Mouse (Mus musculus): Measurements from ENCODE around the gene Pvalb. TPM values are rescaled to one million over a fixed set of nuclear protein-coding genes. Genes with fewer than 3 reads are reported as not detected.

The Pvalb gene
- total RNA-seq, 1 experiment: not detected

DNA sequence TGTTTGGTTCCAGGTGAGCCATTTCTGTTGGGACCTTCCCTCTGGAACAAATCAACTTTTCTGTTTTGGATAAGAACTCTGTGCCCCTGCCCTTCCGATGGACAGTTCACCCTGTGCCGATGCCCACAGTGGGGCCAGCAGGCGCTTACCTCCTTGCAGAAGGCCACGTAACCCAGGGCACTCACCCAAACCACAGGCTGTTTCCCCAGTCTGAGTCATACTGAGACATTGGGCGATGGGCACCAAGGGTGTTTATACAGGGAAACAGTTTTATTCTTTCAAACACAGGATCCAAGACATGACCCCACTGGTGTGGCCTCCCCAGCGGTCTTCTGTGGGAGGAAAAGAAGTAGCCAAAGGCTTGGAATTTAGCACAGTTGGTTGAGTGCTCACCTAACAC is 50.8 kb downstream of the Pvalb start:
- Histone ChIP-seq H3K27ac (ENCODE audit: insufficient read depth, low read depth, low read length, poor library complexity, severe bottlenecking) (no peak overlapping the region), H3K4me1 (ENCODE audit: control insufficient read depth in 2 of 2, insufficient read depth in 2 of 2, low read length in 2 of 2, poor library complexity in 1 of 2) (no peaks in the 10 kb centered on the region), H3K9me3 (ENCODE audit: control insufficient read depth, insufficient read depth, low read depth, low read length) (no peaks in the 10 kb centered on the region), H3K4me3 (ENCODE audit: insufficient read depth in 1 of 2, low read depth in 1 of 2, low read length in 2 of 2, poor library complexity in 1 of 2, severe bottlenecking in 1 of 2) (no peak overlapping the region), H3K36me3 (ENCODE audit: control insufficient read depth, insufficient read depth, low read length, poor library complexity, severe bottlenecking) (no peaks in the 10 kb centered on the region), H3K9ac (ENCODE audit: insufficient read depth, low read depth, low read length, poor library complexity, severe bottlenecking) (no peak overlapping the region)
- in situ Hi-C loops (cut with MboI; ENCODE audit: low sequenced_read_pairs in 2 of 2, unreplicated experiment in 2 of 2): no loop called here
- TF ChIP-seq ZNF384 (IDR thresholded peaks at IDR 0.05; ENCODE audit: low read depth, low read length): no peak
- DNase-seq (ENCODE audit: low read depth, low spot score): no peak

DNA sequence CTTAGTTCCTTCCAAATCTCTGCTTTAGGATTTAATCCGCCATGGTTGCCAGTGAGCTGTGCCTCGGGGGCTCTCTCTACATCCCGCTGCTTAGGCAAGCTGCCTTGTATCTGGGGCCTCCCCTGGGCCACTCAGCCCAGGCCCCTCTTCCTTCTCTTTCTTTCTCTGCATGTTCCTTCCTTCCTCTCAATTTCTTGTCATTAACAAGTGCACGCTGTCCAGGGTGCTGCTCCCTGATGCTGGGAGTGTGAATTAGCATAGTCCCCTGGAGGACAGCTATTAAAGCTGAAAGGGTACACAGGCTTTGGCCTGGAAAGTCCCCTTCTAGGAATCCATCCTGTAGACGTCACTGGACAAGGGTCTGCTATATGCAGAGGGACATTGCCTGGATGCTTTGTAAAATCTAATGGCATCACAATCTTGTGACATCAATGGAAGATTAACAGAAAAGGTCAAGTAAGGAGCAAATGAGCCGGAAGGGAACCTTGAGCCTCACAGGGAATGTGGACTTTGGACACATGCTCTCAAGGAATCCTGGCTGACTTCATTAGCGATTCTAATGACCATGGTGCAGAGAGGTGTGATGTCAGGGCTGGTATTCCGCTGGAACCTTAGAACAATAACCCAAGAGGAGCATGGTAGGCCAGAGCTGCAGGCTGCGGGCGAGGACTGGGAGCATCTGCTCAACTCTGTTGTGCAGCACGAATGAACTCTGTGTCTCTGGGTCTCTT is 53.0 kb downstream of the Pvalb start:
- peak; percentile 11 for DNase-seq (ENCODE audit: low read depth, low spot score)
- H3K9me3 ChIP-seq (ENCODE audit: control insufficient read depth, insufficient read depth, low read depth, low read length): no peaks in the 10 kb centered on the region
- in situ Hi-C loops (cut with MboI; ENCODE audit: low sequenced_read_pairs in 2 of 2, unreplicated experiment in 2 of 2): no loop called here
- no peak for TF ChIP-seq HCFC1 (IDR thresholded peaks at IDR 0.05; ENCODE audit: borderline replicate concordance, insufficient read depth, low read length)
- TF ChIP-seq MAFK (IDR thresholded peaks at IDR 0.05; ENCODE audit: insufficient read depth, low read depth, low read length): no peak
- H3K4me3 ChIP-seq (ENCODE audit: insufficient read depth in 1 of 2, low read depth in 1 of 2, low read length in 2 of 2, poor library complexity in 1 of 2, severe bottlenecking in 1 of 2): no peak overlapping the region
- no peak overlapping the region for H3K9ac ChIP-seq (ENCODE audit: insufficient read depth, low read depth, low read length, poor library complexity, severe bottlenecking)
- no peak overlapping the region for H3K27ac ChIP-seq (ENCODE audit: insufficient read depth, low read depth, low read length, poor library complexity, severe bottlenecking)
- no peaks in the 10 kb centered on the region for H3K4me1 ChIP-seq (ENCODE audit: control insufficient read depth in 2 of 2, insufficient read depth in 2 of 2, low read length in 2 of 2, poor library complexity in 1 of 2)
- no peaks in the 10 kb centered on the region for H3K36me3 ChIP-seq (ENCODE audit: control insufficient read depth, insufficient read depth, low read length, poor library complexity, severe bottlenecking)

DNA sequence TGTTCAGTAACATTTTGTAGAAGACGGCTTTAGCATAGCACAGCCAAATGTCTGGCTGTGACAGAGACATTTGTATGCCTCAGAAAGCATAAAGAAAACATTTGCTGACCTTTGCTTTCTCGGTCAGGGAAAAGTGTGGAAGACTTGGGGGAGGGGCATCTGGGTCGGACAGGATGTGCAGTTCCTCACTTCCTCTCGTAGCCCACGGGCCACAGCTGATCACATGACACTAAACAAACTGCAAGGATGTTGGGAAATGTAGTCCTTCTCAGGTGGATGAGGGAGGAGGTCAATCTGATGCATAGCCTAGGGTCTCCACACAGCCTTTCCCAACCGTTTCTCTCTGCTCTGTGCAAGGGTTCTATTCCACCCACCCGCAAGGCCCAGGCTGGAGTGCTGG is 57.6 kb downstream of the Pvalb start:
- Histone ChIP-seq H3K9ac (ENCODE audit: insufficient read depth, low read depth, low read length, poor library complexity, severe bottlenecking) (no peak overlapping the region), H3K9me3 (ENCODE audit: control insufficient read depth, insufficient read depth, low read depth, low read length) (no peaks in the 10 kb centered on the region), H3K27ac (ENCODE audit: insufficient read depth, low read depth, low read length, poor library complexity, severe bottlenecking) (no peak overlapping the region), H3K36me3 (ENCODE audit: control insufficient read depth, insufficient read depth, low read length, poor library complexity, severe bottlenecking) (no peaks in the 10 kb centered on the region), H3K4me1 (ENCODE audit: control insufficient read depth in 2 of 2, insufficient read depth in 2 of 2, low read length in 2 of 2, poor library complexity in 1 of 2) (no peaks in the 10 kb centered on the region), H3K4me3 (ENCODE audit: insufficient read depth in 1 of 2, low read depth in 1 of 2, low read length in 2 of 2, poor library complexity in 1 of 2, severe bottlenecking in 1 of 2) (no peak overlapping the region)
- peak; percentile 19 for DNase-seq (ENCODE audit: low read depth, low spot score)
- TF ChIP-seq MAFK (IDR thresholded peaks at IDR 0.05; ENCODE audit: insufficient read depth, low read depth, low read length) (peak; percentile 45; the same call in 1 of the 2 replicates), HCFC1 (IDR thresholded peaks at IDR 0.05; ENCODE audit: borderline replicate concordance, insufficient read depth, low read length) (peak; percentile 91), CHD2 (IDR thresholded peaks at IDR 0.05; ENCODE audit: low read depth, low read length) (no peak)
- in situ Hi-C loops (cut with MboI; ENCODE audit: low sequenced_read_pairs in 2 of 2, unreplicated experiment in 2 of 2): no loop called here

Other genes with a start within 250 kb of the Pvalb start
- 21.9 and 33.6 TPM in 2 replicates for gene Foxred2, start 249.7 kb downstream of the Pvalb start, total RNA-seq (2012; rRNA removed)
- 340 and 419 TPM in 2 replicates for gene Eif3d, start 235.6 kb downstream of the Pvalb start, total RNA-seq (2012; rRNA removed)
- gene Cacng2, start 86.4 kb downstream of the Pvalb start, total RNA-seq (2012; rRNA removed): not detected in 2 replicates
- gene Ift27, start 32.3 kb downstream of the Pvalb start, total RNA-seq (2012; rRNA removed): 12.6 and 12.8 TPM in 2 replicates
- 0.31 TPM in 1 of 2 replicates, not detected in the other for gene Ncf4, start 38.4 kb upstream of the Pvalb start, total RNA-seq (2012; rRNA removed)
- gene Csf2rb2, start 99.3 kb upstream of the Pvalb start, total RNA-seq (2012; rRNA removed): 0.09 TPM in 1 of 2 replicates, not detected in the other
- 0.05 and 1.1 TPM in 2 replicates for gene Csf2rb, start 119.4 kb upstream of the Pvalb start, total RNA-seq (2012; rRNA removed)
- gene Tex33, start 189.5 kb upstream of the Pvalb start, total RNA-seq (2012; rRNA removed): not detected in 2 replicates
- 14.9 and 22.4 TPM in 2 replicates for gene Tst, start 199.5 kb upstream of the Pvalb start, total RNA-seq (2012; rRNA removed)
- 15.1 and 18.8 TPM in 2 replicates for gene Mpst, start 200.0 kb upstream of the Pvalb start, total RNA-seq (2012; rRNA removed)
- gene Kctd17, start 222.2 kb upstream of the Pvalb start, total RNA-seq (2012; rRNA removed): 24.7 and 28.0 TPM in 2 replicates

Measured in ES-E14 (cell line).